Mouse (Mus musculus) NIH3T3 (cell line): ENCODE measurements around the gene Zmym2.

Source experiments
- DNase-seq: peaks from one replicate; pipeline ENCODE4 v3.0.0-alpha.2; 2012; ENCODE audit warnings: low read depth

The Zmym2 gene

DNA sequence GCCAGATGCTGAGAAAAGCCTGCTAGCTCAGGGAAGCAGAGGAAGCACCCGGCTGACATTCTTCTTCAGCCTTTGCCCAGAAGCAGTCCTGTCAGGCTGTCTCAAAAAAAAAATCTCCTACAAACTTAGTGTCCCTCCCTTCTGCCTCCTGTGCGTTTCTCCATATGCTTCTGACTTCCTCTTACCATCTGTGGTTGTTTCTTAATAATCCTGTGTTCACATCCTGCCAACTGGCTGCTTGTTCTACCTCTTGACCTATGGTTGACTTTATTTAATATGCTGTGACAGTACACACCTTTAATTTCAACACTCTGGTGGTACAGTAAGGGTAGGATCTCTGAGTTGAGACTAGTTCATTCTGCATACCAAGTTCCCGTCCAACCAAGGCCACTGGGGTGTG, 32.1 kb downstream of the Zmym2 start:
- DNase-seq = no peak

GRCm38 (mm10) chr14:56935481-56935880, 49.0 kb downstream of the Zmym2 start:
- no peak for DNase-seq

DNA sequence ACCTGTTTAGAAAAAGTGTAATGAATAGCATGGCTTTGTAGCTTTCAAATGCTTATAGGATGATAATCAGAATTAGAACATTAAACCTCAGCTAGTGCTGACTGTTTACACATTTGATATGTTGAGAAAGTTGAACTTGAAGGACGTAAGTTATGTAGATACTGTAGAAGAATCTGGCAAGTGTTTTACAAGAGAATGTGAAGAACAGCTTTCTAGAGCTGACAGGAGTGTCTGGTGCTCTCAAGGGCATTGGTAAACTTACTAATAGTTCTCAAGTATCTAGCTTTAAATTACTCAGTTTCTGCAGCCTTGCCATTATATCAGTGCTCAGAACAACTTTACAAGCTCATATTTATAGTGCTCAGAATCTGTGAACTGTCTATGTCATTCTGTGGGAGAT, 53.5 kb downstream of the Zmym2 start:
- no peak for DNase-seq

- DNase-seq = no peak
These were observed 66.5 kb downstream of the Zmym2 start for GRCm38 (mm10) chr14:56952928-56953327.

DNA sequence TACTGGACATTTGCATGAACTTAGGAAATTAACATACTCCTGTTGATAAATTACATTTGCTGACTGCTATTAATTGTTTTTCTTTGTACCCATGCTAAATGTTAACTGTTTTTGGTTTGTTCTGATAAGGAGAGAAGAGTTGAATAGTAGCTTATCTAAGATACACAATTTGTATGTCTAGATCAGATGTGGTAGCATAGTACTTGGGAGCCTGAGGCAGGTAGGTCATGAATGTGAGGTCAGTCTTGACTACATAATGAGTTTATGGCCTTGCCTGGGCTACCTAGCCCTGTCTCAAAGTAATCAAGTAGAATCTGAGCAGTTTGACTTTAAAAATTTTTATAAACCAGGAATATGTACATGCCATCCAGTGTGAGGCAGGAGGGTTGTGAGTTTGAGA, 67.9 kb downstream of the Zmym2 start:
- no peak for DNase-seq

DNA sequence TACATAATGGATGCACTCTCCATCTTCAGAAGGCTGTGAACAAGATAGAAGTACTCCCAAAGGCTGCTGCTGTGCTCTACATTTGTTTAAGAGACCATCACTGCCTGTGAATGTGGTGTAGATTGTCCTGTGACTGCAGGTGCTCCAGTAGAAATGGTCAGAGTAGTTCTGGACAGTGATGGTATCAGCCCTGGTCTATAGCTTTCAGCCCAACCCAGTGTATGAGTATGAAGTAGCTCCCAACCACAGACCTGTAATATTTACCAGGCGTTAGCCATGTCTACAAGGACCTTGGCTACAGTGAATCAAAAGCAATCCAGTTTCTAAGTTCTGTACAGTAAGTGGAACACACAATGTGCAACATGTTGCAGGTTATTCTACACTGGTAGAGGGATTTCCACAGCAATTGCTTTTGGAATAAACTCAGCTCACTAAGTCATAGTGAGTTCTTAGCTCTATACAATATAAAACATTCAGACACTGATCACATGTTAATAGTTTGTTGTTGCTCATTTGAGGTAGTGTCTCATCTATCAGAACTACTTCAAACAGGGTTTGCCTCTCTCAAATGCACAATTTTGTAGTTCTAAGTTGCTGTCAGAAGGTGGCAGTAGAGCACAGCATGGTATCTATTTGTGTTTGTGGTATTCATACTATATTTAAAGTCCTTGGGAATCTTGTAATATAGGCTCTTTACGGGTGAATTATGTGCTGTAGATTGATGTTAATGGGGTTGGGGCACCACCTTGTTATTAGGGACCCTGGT, 77.7 kb downstream of the Zmym2 start:
- peak; percentile 73 for DNase-seq

GRCm38 (mm10) chr14:56969653-56970052, 83.2 kb downstream of the Zmym2 start:
- DNase-seq = no peak

DNA sequence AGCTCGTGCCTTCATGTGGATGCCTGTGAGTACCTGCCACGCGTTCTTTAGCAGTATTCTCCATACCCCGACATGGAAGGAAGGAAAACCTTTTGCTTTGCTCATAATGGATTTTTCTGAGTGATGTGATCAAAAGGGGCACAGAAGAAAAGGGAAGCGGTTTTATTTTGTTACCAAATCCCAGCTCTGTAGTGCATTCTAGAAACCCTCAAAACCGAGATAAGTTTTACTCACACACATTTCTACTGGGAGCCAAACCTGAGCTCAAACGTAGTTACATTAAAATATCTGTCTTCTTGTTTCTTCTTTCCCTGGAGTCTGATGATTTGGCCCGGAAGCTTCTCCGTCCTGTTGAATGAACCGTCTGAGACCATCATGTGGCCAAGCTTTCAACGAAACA, 83.7 kb downstream of the Zmym2 start:
- no peak for DNase-seq

DNA sequence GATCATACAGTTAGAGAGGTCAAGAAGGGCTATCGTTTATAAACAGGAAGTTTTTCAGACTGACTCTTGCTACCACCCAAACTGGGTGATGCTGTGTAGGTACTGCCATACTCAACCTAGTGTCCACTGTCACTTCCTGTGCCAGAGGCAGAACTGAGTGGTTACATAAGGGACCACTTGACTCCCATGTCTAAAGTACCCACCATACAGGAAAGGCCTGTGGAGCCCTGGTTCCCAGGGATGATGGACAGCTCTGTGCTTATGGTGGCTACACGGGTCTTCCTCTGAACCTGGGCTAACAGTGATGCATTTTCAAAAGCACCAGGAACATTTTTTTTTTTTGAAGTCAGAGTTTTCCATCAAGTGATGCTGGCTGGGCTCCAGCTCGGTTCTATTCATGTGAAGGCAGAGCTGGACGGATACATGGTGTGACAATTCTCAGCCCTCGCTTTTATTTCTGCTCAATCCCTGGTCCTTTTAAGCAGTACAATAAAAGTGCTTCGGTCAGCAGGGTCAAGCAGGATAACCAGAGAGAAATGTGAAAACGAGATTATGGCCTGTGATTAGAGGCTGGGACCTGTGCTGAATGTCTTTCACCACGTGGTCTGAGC, 91.7 kb downstream of the Zmym2 start:
- DNase-seq = no peak

DNA sequence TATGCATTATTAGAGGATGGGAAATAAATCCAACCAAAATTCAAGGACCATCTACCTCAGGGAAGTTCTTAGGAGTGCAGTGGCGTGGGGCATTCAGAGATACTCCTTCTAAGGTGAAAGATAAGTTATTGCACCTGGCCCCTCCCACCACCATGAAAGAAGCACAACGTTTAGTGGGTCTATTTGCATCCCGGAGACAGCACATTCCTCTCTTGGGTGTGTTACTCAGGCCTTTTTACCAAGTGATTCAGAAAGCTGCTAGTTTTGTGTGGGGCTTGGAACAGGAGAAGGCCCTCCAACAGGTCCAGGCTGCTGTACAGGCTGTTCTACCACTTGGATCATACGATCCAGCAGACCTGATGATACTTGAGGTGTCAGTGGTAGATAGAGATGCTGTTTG, 102.2 kb downstream of the Zmym2 start:
- DNase-seq = no peak
